Mouse (Mus musculus): ENCODE measurements around the gene Osbpl3. TPM values are rescaled to one million over a fixed set of nuclear protein-coding genes. Genes with fewer than 3 reads are reported as not detected.

Gene Osbpl3
- polyA plus RNA-seq, 1 experiment from 2014 or later = 19.7 TPM

- H3K4me1 ChIP-seq (ENCODE audit: control insufficient read depth, insufficient read depth, low read length) = peaks cover 21% of the 10 kb centered on the region
- no peak for ATAC-seq (replicated peaks; ENCODE audit: extremely low read depth, insufficient read depth, low FRiP score)
- H3K9me3 ChIP-seq (replicated peaks; ENCODE audit: control insufficient read depth, low read length) = no peaks in the 10 kb centered on the region
- H3K4me2 ChIP-seq (ENCODE audit: low read depth, low read length) = 0 out of 2 replicates have a peak overlapping the region, but pooled peaks have one; percentile 10
- 27% methylated on average over 7 of the region's 7 CpGs for WGBS
- peak overlapping the region; percentile 3; the same call in 1 of the 2 replicates for H3K9ac ChIP-seq (ENCODE audit: low read length)
- H3K27ac ChIP-seq (ENCODE audit: low read length) = peak overlapping the region; percentile 25; the same call in 1 of the 2 replicates
- no peaks in the 10 kb centered on the region for H3K27me3 ChIP-seq (ENCODE audit: control insufficient read depth, insufficient read depth, low read length)
- no peak overlapping the region for H3K4me3 ChIP-seq (ENCODE audit: low read length)
- peaks cover 3% of the 10 kb centered on the region; the same call in 1 of the 2 replicates for H3K36me3 ChIP-seq (ENCODE audit: control insufficient read depth, insufficient read depth)
These were observed 127.1 kb downstream of the Osbpl3 start for GRCm38 (mm10) chr6:50328901-50329300.

- Histone ChIP-seq H3K4me1 (ENCODE audit: control insufficient read depth, insufficient read depth, low read length) (peaks cover 21% of the 10 kb centered on the region), H3K4me3 (ENCODE audit: low read length) (no peak overlapping the region), H3K27ac (ENCODE audit: low read length) (peak overlapping the region; percentile 71), H3K9ac (ENCODE audit: low read length) (peak overlapping the region; percentile 26; the same call in 1 of the 2 replicates), H3K36me3 (ENCODE audit: control insufficient read depth, insufficient read depth) (peaks cover 9% of the 10 kb centered on the region), H3K27me3 (ENCODE audit: control insufficient read depth, insufficient read depth, low read length) (no peaks in the 10 kb centered on the region), H3K9me3 (replicated peaks; ENCODE audit: control insufficient read depth, low read length) (no peaks in the 10 kb centered on the region), H3K4me2 (ENCODE audit: low read depth, low read length) (no peak overlapping the region)
- WGBS = 83% methylated on average over 4 of the region's 4 CpGs
- ATAC-seq (replicated peaks; ENCODE audit: extremely low read depth, insufficient read depth, low FRiP score) = no peak
These were observed 129.8 kb downstream of the Osbpl3 start for GRCm38 (mm10) chr6:50326192-50326591.

- 45% methylated on average over 9 of the region's 9 CpGs for WGBS
- Histone ChIP-seq H3K9ac (ENCODE audit: low read length) (no peak overlapping the region), H3K27ac (ENCODE audit: low read length) (peak overlapping the region; percentile 80), H3K4me3 (ENCODE audit: low read length) (no peak overlapping the region), H3K4me1 (ENCODE audit: control insufficient read depth, insufficient read depth, low read length) (peaks cover 21% of the 10 kb centered on the region), H3K27me3 (ENCODE audit: control insufficient read depth, insufficient read depth, low read length) (no peaks in the 10 kb centered on the region), H3K9me3 (replicated peaks; ENCODE audit: control insufficient read depth, low read length) (no peaks in the 10 kb centered on the region), H3K4me2 (ENCODE audit: low read depth, low read length) (peak overlapping the region; percentile 26; the same call in 1 of the 2 replicates), H3K36me3 (ENCODE audit: control insufficient read depth, insufficient read depth) (peaks cover 13% of the 10 kb centered on the region)
- peak; percentile 61 for ATAC-seq (replicated peaks; ENCODE audit: extremely low read depth, insufficient read depth, low FRiP score)
These were observed 130.5 kb downstream of the Osbpl3 start for GRCm38 (mm10) chr6:50325485-50325884.

GRCm38 (mm10) chr6:50322631-50323030 is 133.4 kb downstream of the Osbpl3 start:
- no peak overlapping the region for H3K9ac ChIP-seq (ENCODE audit: low read length)
- no peaks in the 10 kb centered on the region for H3K9me3 ChIP-seq (replicated peaks; ENCODE audit: control insufficient read depth, low read length)
- no peaks in the 10 kb centered on the region for H3K27me3 ChIP-seq (ENCODE audit: control insufficient read depth, insufficient read depth, low read length)
- no peak overlapping the region for H3K4me2 ChIP-seq (ENCODE audit: low read depth, low read length)
- no peak overlapping the region for H3K4me3 ChIP-seq (ENCODE audit: low read length)
- WGBS = 53% methylated on average over 9 of the region's 9 CpGs
- ATAC-seq (replicated peaks; ENCODE audit: extremely low read depth, insufficient read depth, low FRiP score) = no peak
- H3K36me3 ChIP-seq (ENCODE audit: control insufficient read depth, insufficient read depth) = peaks cover 18% of the 10 kb centered on the region
- H3K4me1 ChIP-seq (ENCODE audit: control insufficient read depth, insufficient read depth, low read length) = peaks cover 18% of the 10 kb centered on the region
- no peak overlapping the region for H3K27ac ChIP-seq (ENCODE audit: low read length)

- H3K27ac ChIP-seq (ENCODE audit: low read length) = no peak overlapping the region
- H3K9ac ChIP-seq (ENCODE audit: low read length) = no peak overlapping the region
- no peaks in the 10 kb centered on the region for H3K9me3 ChIP-seq (replicated peaks; ENCODE audit: control insufficient read depth, low read length)
- peaks cover 18% of the 10 kb centered on the region for H3K4me1 ChIP-seq (ENCODE audit: control insufficient read depth, insufficient read depth, low read length)
- peaks cover 18% of the 10 kb centered on the region for H3K36me3 ChIP-seq (ENCODE audit: control insufficient read depth, insufficient read depth)
- no peak for ATAC-seq (replicated peaks; ENCODE audit: extremely low read depth, insufficient read depth, low FRiP score)
- no peak overlapping the region for H3K4me2 ChIP-seq (ENCODE audit: low read depth, low read length)
- 74% methylated on average over 6 of the region's 6 CpGs for WGBS
- no peaks in the 10 kb centered on the region for H3K27me3 ChIP-seq (ENCODE audit: control insufficient read depth, insufficient read depth, low read length)
- H3K4me3 ChIP-seq (ENCODE audit: low read length) = no peak overlapping the region
These were observed 134.3 kb downstream of the Osbpl3 start for GRCm38 (mm10) chr6:50321739-50322138.

GRCm38 (mm10) chr6:50318590-50319172 is 137.3 kb downstream of the Osbpl3 start:
- peaks cover 22% of the 10 kb centered on the region for H3K4me1 ChIP-seq (ENCODE audit: control insufficient read depth, insufficient read depth, low read length)
- peak overlapping the region; percentile 50 for H3K27ac ChIP-seq (ENCODE audit: low read length)
- H3K4me3 ChIP-seq (ENCODE audit: low read length) = no peak overlapping the region
- WGBS = 57% methylated on average over 7 of the region's 7 CpGs
- ATAC-seq (replicated peaks; ENCODE audit: extremely low read depth, insufficient read depth, low FRiP score) = no peak
- H3K27me3 ChIP-seq (ENCODE audit: control insufficient read depth, insufficient read depth, low read length) = no peaks in the 10 kb centered on the region
- peaks cover 15% of the 10 kb centered on the region; the same call in 1 of the 2 replicates for H3K36me3 ChIP-seq (ENCODE audit: control insufficient read depth, insufficient read depth)
- H3K9me3 ChIP-seq (replicated peaks; ENCODE audit: control insufficient read depth, low read length) = no peaks in the 10 kb centered on the region
- no peak overlapping the region for H3K4me2 ChIP-seq (ENCODE audit: low read depth, low read length)
- H3K9ac ChIP-seq (ENCODE audit: low read length) = no peak overlapping the region; the same call in 1 of the 2 replicates

- WGBS = 65% methylated on average over 2 of the region's 2 CpGs
- Histone ChIP-seq H3K4me1 (ENCODE audit: control insufficient read depth, insufficient read depth, low read length) (peaks cover 27% of the 10 kb centered on the region), H3K9me3 (replicated peaks; ENCODE audit: control insufficient read depth, low read length) (no peaks in the 10 kb centered on the region), H3K36me3 (ENCODE audit: control insufficient read depth, insufficient read depth) (peaks cover 13% of the 10 kb centered on the region; the same call in 1 of the 2 replicates), H3K9ac (ENCODE audit: low read length) (no peak overlapping the region), H3K27ac (ENCODE audit: low read length) (no peak overlapping the region), H3K4me2 (ENCODE audit: low read depth, low read length) (no peak overlapping the region), H3K27me3 (ENCODE audit: control insufficient read depth, insufficient read depth, low read length) (no peaks in the 10 kb centered on the region), H3K4me3 (ENCODE audit: low read length) (no peak overlapping the region)
- ATAC-seq (replicated peaks; ENCODE audit: extremely low read depth, insufficient read depth, low FRiP score) = no peak
These were observed 137.9 kb downstream of the Osbpl3 start for GRCm38 (mm10) chr6:50318150-50318549.

GRCm38 (mm10) chr6:50316795-50317505 is 139.1 kb downstream of the Osbpl3 start:
- no peaks in the 10 kb centered on the region for H3K27me3 ChIP-seq (ENCODE audit: control insufficient read depth, insufficient read depth, low read length)
- H3K4me2 ChIP-seq (ENCODE audit: low read depth, low read length) = no peak overlapping the region
- no peak for ATAC-seq (replicated peaks; ENCODE audit: extremely low read depth, insufficient read depth, low FRiP score)
- H3K9me3 ChIP-seq (replicated peaks; ENCODE audit: control insufficient read depth, low read length) = no peaks in the 10 kb centered on the region
- H3K36me3 ChIP-seq (ENCODE audit: control insufficient read depth, insufficient read depth) = peaks cover 11% of the 10 kb centered on the region; the same call in 1 of the 2 replicates
- H3K27ac ChIP-seq (ENCODE audit: low read length) = no peak overlapping the region
- H3K4me3 ChIP-seq (ENCODE audit: low read length) = no peak overlapping the region
- no peak overlapping the region for H3K9ac ChIP-seq (ENCODE audit: low read length)
- H3K4me1 ChIP-seq (ENCODE audit: control insufficient read depth, insufficient read depth, low read length) = peaks cover 27% of the 10 kb centered on the region
- 89% methylated on average over 7 of the region's 7 CpGs for WGBS
